Mouse (Mus musculus) brown adipose tissue, adult 24 weeks (tissue): Measurements from ENCODE around the gene Acp4. TPM values are rescaled to one million over a fixed set of nuclear protein-coding genes. Genes with fewer than 3 reads are reported as not detected.
A peak's percentile ranks its signal among the peaks of the same experiment; 100 is the strongest.
"Not testable (repeated sequence)": the region's sequence is repeated elsewhere in the genome, so short reads cannot be mapped to it uniquely, and the experiment has no call there.

Experiments
- H3K27ac ChIP-seq: fragments of 200-500 bp; replicated peaks from 2 replicates; pipeline ENCODE4 v1.5.1; 2012; ENCODE audit warnings: low read depth, mild to moderate bottlenecking, low read length
- H3K4me1 ChIP-seq: fragments of 200-500 bp; 2 replicates; pipeline ENCODE4 v1.6.1; 2012; ENCODE audit warnings: low read length, mixed read lengths; ENCODE audit not compliant: control insufficient read depth, insufficient read depth, insufficient read length
- H3K4me3 ChIP-seq: fragments of 200-500 bp; 2 replicates; pipeline ENCODE4 v1.5.1; 2012; ENCODE audit warnings: low read depth, mild to moderate bottlenecking, low read length, moderate library complexity; ENCODE audit not compliant: insufficient read depth
- polyA plus RNA-seq: library from polyadenylated mRNA; stranded (reverse); fragments of >200 nt; gene quantifications from 2 replicates; pipeline ENCODE4 v1.2.4, GENCODE M21; 2012; ENCODE audit not compliant: missing spikeins, insufficient read depth, insufficient read length

Gene Acp4
- polyA plus RNA-seq, 1 experiment = not detected

- no peak overlapping the region for H3K27ac ChIP-seq
- H3K4me3 ChIP-seq = no peak overlapping the region
- no peaks in the 10 kb centered on the region for H3K4me1 ChIP-seq
Observed at GRCm38 (mm10) chr7:44275546-44275945, 18.4 kb upstream of the Acp4 start.

- Histone ChIP-seq H3K4me1 (no peaks in the 10 kb centered on the region), H3K4me3 (no peak overlapping the region), H3K27ac (no peak overlapping the region)
Observed at GRCm38 (mm10) chr7:44274096-44274495, 16.9 kb upstream of the Acp4 start.

GRCm38 (mm10) chr7:44273446-44273845 is 16.3 kb upstream of the Acp4 start:
- Histone ChIP-seq H3K4me3 (no peak overlapping the region), H3K27ac (no peak overlapping the region), H3K4me1 (no peaks in the 10 kb centered on the region)

GRCm38 (mm10) chr7:44272546-44272945 is 15.4 kb upstream of the Acp4 start:
- H3K4me1 ChIP-seq = no peaks in the 10 kb centered on the region
- H3K27ac ChIP-seq = no peak overlapping the region
- no peak overlapping the region for H3K4me3 ChIP-seq

GRCm38 (mm10) chr7:44271309-44271708 is 14.1 kb upstream of the Acp4 start:
- Histone ChIP-seq H3K4me3 (no peak overlapping the region), H3K4me1 (no peaks in the 10 kb centered on the region), H3K27ac (no peak overlapping the region)

- H3K27ac ChIP-seq = no peak overlapping the region
Observed at GRCm38 (mm10) chr7:44269397-44269796, 12.2 kb upstream of the Acp4 start.

GRCm38 (mm10) chr7:44268117-44268516 is 10.9 kb upstream of the Acp4 start:
- Histone ChIP-seq H3K4me3 (no peak overlapping the region), H3K27ac (no peak overlapping the region), H3K4me1 (no peaks in the 10 kb centered on the region)

More at GRCm38 (mm10) chr7:44269397-44269796, 12.2 kb upstream of the Acp4 start:
- H3K4me3 ChIP-seq = no peak overlapping the region
- H3K4me1 ChIP-seq = no peaks in the 10 kb centered on the region

GRCm38 (mm10) chr7:44262791-44263643 is 5.8 kb upstream of the Acp4 start:
- no peak overlapping the region for H3K27ac ChIP-seq
- no peak overlapping the region for H3K4me3 ChIP-seq
- H3K4me1 ChIP-seq = no peaks in the 10 kb centered on the region

GRCm38 (mm10) chr7:44261147-44261546 is 4.0 kb upstream of the Acp4 start, which contains the start of gene Gm15517:
Gene Gm15517, plus strand, starts transcription at chr7:44261447.
- no peak within 1 kb of the TSS for H3K4me3 ChIP-seq
- H3K27ac ChIP-seq = no peak within 1 kb of the TSS
- H3K4me1 ChIP-seq = no peaks in the 10 kb centered on the region

- Histone ChIP-seq H3K27ac (no peak overlapping the region), H3K4me1 (no peaks in the 10 kb centered on the region), H3K4me3 (no peak overlapping the region)
Observed at GRCm38 (mm10) chr7:44260410-44260809, 3.2 kb upstream of the Acp4 start.

GRCm38 (mm10) chr7:44254930-44255329 is 2.2 kb downstream of the Acp4 start:
- no peaks in the 10 kb centered on the region for H3K4me1 ChIP-seq
- no peak overlapping the region for H3K27ac ChIP-seq
- H3K4me3 ChIP-seq = no peak overlapping the region

GRCm38 (mm10) chr7:44253023-44253616 is 4.1 kb downstream of the Acp4 start:
- Histone ChIP-seq H3K27ac (no peak overlapping the region), H3K4me1 (no peaks in the 10 kb centered on the region), H3K4me3 (no peak overlapping the region)

GRCm38 (mm10) chr7:44250732-44251275 is 6.4 kb downstream of the Acp4 start:
- H3K27ac ChIP-seq, H3K4me3 ChIP-seq, H3K4me1 ChIP-seq: not testable (repeated sequence)

GRCm38 (mm10) chr7:44249248-44249647 is 7.9 kb downstream of the Acp4 start:
- no peaks in the 10 kb centered on the region for H3K4me1 ChIP-seq
- H3K27ac ChIP-seq = no peak overlapping the region
- no peak overlapping the region for H3K4me3 ChIP-seq

GRCm38 (mm10) chr7:44247971-44248370 is 9.2 kb downstream of the Acp4 start:
- H3K4me3 ChIP-seq = peak overlapping the region; percentile 20; the same call in 1 of the 2 replicates
- no peak overlapping the region for H3K27ac ChIP-seq
- H3K4me1 ChIP-seq = no peaks in the 10 kb centered on the region
